Mouse (Mus musculus) heart, embryonic 11.5 days (tissue): ENCODE measurements at regions not wholly inside any gene's neighbourhood (a gene's known extent, or its start where the extent isn't known, plus 50 kb on each side); places are given as distances from the start of the nearest gene placed in this dataset.

Source experiments
- ATAC-seq: fragments of 200-750 bp; cut with Nextera tagmentation; replicated peaks from 2 replicates; pipeline ENCODE4 v1.8.0; 2017; ENCODE audit warnings: moderate library complexity; ENCODE audit not compliant: insufficient number of reproducible peaks, low FRiP score, low TSS enrichment
- H3K27ac ChIP-seq: fragments of 300-500 bp; sonication (generic); 2 replicates; pipeline ENCODE4 v1.5.1; 2014; ENCODE audit warnings: mild to moderate bottlenecking, low read depth, low read length
- H3K27me3 ChIP-seq: fragments of 300-500 bp; sonication (generic); 2 replicates; pipeline ENCODE4 v1.6.1; 2014; ENCODE audit warnings: mild to moderate bottlenecking, low read length, mixed read lengths; ENCODE audit not compliant: control insufficient read depth, insufficient read depth
- H3K36me3 ChIP-seq: fragments of 300-500 bp; sonication (generic); 2 replicates; pipeline ENCODE4 v1.6.1; 2014; ENCODE audit warnings: mild to moderate bottlenecking, low read length, moderate library complexity, mixed read lengths; ENCODE audit not compliant: control insufficient read depth, insufficient read depth
- H3K4me1 ChIP-seq: fragments of 300-500 bp; sonication (generic); 2 replicates; pipeline ENCODE4 v1.6.1; 2014; ENCODE audit warnings: low read length; ENCODE audit not compliant: control insufficient read depth, insufficient read depth
- H3K4me2 ChIP-seq: fragments of 300-500 bp; sonication (generic); 2 replicates; pipeline ENCODE4 v1.6.1; 2014; ENCODE audit warnings: mild to moderate bottlenecking, moderate library complexity
- H3K4me3 ChIP-seq: fragments of 300-500 bp; sonication (generic); 2 replicates; pipeline ENCODE4 v1.5.1; 2014; ENCODE audit warnings: low read depth, low read length
- H3K9ac ChIP-seq: fragments of 300-500 bp; sonication (generic); 2 replicates; pipeline ENCODE4 v1.6.1; 2014; ENCODE audit warnings: mild to moderate bottlenecking, low read depth, low read length, moderate library complexity
- H3K9me3 ChIP-seq: fragments of 300-500 bp; sonication (generic); replicated peaks from 2 replicates; pipeline ENCODE4 v1.6.1; 2016; ENCODE audit warnings: low read length; ENCODE audit not compliant: control insufficient read depth
- WGBS: fragments of 180-500 bp; shearing (Covaris S2); extraction: QIAGEN DNeasy Blood & Tissue Kit; methylation state at CpG from one replicate; pipeline ENCODE4 v1.1.7; 2014; ENCODE audit not compliant: insufficient replicate concordance; 5-methylcytosine and 5-hydroxymethylcytosine counted together

DNA sequence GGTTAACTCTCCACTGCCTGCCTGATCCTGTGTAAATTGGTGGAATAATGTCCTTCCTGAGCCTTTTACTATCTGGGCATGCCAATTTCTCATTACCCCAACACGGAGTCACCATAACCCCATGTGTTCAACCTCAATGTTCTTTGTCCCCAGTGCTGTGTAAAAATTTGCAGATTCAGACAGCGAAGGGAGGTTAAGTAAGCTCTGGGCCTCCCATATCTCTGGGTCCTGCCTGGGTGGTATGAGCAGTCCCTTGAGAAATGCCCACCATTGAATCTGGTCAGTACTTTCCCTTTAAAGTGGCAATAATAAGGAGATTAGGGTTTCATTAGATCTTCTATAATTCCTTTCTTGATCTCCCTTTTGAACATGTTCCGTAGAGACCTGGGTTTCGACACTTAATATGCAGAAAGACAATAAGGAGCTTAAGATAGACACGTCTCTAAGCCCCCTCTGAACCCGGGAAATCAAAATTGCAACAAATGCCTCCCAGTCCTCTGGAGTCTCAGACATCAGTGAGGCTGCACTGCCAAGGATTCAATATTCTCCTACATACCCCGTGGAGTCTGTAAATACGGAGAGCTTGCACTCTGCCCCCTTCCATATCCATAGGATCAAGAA is 279.0 kb upstream of the Apob start:
- no peaks in the 10 kb centered on the region for H3K4me1 ChIP-seq
- 75% methylated on average over 8 of the region's 8 CpGs for WGBS
- no peak for ATAC-seq
- no peaks in the 10 kb centered on the region for H3K9me3 ChIP-seq
- no peaks in the 10 kb centered on the region for H3K36me3 ChIP-seq
- no peaks in the 10 kb centered on the region for H3K27me3 ChIP-seq
- no peak overlapping the region for H3K27ac ChIP-seq
- H3K4me2 ChIP-seq, result no peak overlapping the region
- H3K4me3 ChIP-seq, result no peak overlapping the region
- H3K9ac ChIP-seq, result no peak overlapping the region

DNA sequence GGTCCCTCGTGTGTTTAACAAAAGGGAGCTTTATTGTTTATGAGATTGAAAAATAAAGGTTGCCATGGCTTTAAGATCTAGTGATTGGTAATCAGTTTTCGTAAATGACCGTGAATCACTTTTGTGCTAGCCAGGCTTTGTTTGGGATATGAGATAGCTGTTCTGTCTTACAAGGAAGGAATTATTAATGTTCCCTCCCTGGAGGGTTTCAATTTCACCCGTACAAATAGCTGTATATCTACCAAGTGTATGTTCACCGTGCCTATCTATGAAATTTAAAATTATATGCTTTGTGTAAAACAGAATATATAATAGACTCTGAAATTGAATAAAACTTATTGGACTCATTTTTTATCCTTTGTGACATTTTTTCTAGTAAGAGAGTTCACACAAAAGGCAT is 268.3 kb upstream of the Apob start:
- no peaks in the 10 kb centered on the region for H3K9me3 ChIP-seq
- ATAC-seq, result no peak
- H3K36me3 ChIP-seq, result no peaks in the 10 kb centered on the region
- no peaks in the 10 kb centered on the region for H3K4me1 ChIP-seq
- H3K4me3 ChIP-seq, result no peak overlapping the region
- 77% methylated on average over 5 of the region's 5 CpGs for WGBS
- no peak overlapping the region for H3K9ac ChIP-seq
- H3K4me2 ChIP-seq, result no peak overlapping the region
- H3K27ac ChIP-seq, result no peak overlapping the region
- H3K27me3 ChIP-seq, result no peaks in the 10 kb centered on the region

DNA sequence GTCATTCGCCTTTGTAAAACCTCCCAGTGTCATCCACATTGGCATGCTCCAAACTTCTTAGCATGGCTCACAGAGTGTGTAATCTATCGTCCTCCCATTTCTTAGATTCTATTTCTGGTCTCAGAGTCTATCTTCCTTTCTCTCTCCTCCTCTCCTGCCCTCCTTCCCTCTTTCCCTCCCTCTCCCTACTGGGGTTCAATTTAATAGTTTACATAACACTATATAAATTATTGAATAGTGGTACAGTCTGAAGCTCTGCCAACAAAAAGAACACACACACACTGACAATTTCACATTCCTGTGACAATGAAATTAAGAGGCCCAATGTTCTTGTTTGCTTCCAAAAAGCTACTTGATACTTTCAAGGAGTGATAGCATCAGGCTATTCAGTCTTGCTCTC is 267.6 kb upstream of the Apob start:
- Histone ChIP-seq H3K27me3 (no peaks in the 10 kb centered on the region), H3K27ac (no peak overlapping the region), H3K4me3 (no peak overlapping the region), H3K36me3 (no peaks in the 10 kb centered on the region), H3K4me1 (no peaks in the 10 kb centered on the region), H3K9me3 (no peaks in the 10 kb centered on the region), H3K4me2 (no peak overlapping the region), H3K9ac (no peak overlapping the region)
- WGBS, result 59% methylated on average over 2 of the region's 2 CpGs
- no peak for ATAC-seq

DNA sequence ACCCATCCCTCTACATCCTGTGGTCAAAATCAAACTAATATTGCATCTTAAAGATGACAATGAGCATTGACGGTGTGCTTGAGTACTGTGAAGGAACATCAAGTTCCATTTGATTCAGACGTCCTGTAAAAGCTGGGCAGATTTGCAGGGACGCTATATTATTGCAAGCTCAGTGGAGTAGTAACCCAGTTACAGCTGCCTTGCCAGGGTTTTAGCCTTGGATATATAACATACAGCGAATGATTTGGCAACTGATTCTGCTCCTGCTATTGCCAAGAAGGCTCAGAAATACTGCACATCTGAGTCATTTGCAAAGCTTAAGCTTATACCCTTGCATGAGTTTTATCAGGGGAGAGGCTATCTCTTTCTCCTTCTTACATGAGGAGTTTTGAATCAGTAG is 262.4 kb upstream of the Apob start:
- no peak overlapping the region for H3K4me2 ChIP-seq
- no peaks in the 10 kb centered on the region for H3K9me3 ChIP-seq
- no peak overlapping the region for H3K4me3 ChIP-seq
- WGBS, result 77% methylated on average over 4 of the region's 4 CpGs
- no peak overlapping the region for H3K27ac ChIP-seq
- H3K9ac ChIP-seq, result no peak overlapping the region
- ATAC-seq, result no peak
- H3K4me1 ChIP-seq, result no peaks in the 10 kb centered on the region
- no peaks in the 10 kb centered on the region for H3K36me3 ChIP-seq
- no peaks in the 10 kb centered on the region for H3K27me3 ChIP-seq

DNA sequence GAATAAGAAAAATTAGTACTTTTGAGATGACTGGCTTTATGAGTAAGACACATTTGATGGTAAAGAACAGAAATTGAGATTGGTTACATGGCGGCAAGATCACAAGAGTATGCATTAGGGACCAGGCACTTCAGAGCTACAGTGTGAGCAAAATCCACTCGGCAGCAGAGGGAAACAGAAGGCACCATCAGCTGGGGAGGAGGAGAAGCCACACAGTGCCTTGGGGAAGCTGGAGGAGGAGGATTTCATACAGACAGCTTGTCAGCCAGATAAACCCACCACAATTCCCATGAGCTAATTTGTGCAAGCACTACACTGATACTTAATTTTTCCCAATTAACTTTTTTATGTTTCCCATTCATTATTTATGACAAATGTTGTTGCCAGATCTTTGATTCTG is 258.9 kb upstream of the Apob start:
- Histone ChIP-seq H3K4me3 (no peak overlapping the region), H3K9ac (no peak overlapping the region), H3K4me1 (no peaks in the 10 kb centered on the region), H3K27me3 (no peaks in the 10 kb centered on the region), H3K27ac (no peak overlapping the region), H3K36me3 (no peaks in the 10 kb centered on the region), H3K9me3 (no peaks in the 10 kb centered on the region), H3K4me2 (no peak overlapping the region)
- WGBS, result 66% methylated on average over 2 of the region's 2 CpGs
- no peak for ATAC-seq

DNA sequence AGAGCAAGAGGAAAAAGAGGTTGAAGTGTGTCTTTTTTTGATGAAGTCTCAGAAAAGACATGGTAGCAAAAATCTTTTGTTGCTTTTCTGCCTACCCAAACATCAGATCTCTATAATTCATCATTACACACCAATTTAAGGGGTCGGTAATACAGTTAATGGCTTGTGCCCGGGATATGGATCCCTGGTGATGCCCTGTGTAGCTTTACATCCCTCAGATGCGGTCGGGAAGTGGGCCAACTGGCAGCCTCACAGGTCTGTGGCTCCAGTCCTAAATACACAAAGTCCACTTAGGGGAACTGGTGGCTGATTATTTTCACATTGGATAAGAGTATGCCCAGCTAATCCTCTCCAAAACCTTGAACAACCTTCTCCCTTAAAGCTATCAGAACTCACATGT is 258.4 kb upstream of the Apob start:
- H3K4me3 ChIP-seq, result no peak overlapping the region
- no peak overlapping the region for H3K4me2 ChIP-seq
- no peak overlapping the region for H3K27ac ChIP-seq
- H3K4me1 ChIP-seq, result no peaks in the 10 kb centered on the region
- WGBS, result 82% methylated on average over 4 of the region's 4 CpGs
- no peaks in the 10 kb centered on the region for H3K9me3 ChIP-seq
- H3K27me3 ChIP-seq, result no peaks in the 10 kb centered on the region
- no peak for ATAC-seq
- no peaks in the 10 kb centered on the region for H3K36me3 ChIP-seq
- H3K9ac ChIP-seq, result no peak overlapping the region

DNA sequence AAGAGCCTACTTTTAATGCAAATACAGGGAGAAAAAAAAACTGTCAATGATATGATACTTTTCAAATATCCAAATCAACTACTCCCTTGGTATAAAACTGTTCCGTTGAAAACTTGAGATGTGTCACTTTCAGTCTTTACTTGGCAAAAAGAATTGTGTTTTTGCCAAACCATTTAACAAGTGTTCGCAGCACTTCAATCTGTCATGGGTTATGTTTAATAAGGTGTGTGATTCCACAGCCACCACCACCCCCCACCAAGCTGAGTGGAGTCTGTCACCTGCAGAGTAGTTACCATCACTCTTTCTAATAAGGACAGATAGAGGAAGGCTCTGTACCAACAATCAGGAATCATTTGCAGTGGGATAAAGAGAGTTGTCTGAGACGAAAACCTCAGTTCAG is 252.5 kb upstream of the Apob start:
- Histone ChIP-seq H3K9ac (no peak overlapping the region), H3K27me3 (no peaks in the 10 kb centered on the region), H3K4me2 (no peak overlapping the region), H3K4me3 (no peak overlapping the region), H3K27ac (no peak overlapping the region), H3K4me1 (no peaks in the 10 kb centered on the region), H3K9me3 (no peaks in the 10 kb centered on the region), H3K36me3 (no peaks in the 10 kb centered on the region)
- 76% methylated on average over 3 of the region's 3 CpGs for WGBS
- ATAC-seq, result no peak

DNA sequence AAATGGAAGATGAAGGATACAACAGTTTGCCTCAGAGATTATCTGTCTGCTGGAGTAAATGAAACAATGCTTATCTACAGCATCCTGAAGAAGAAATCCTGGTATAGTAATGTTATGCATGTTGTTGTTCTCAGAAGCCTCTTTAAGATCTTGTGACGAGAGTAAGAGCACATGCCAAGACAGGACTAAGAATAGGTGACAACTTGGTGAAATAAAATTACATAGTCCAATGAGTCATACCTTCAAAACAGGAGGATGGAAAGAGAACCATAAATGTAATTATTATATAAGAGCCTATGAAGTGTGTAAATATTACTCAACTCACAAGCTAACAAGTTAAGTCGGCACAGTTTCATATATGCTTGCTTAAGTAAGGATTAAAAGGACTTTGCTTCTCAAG is 239.4 kb upstream of the Apob start:
- ATAC-seq, result no peak
- WGBS, result 84% methylated on average over 2 of the region's 2 CpGs
- Histone ChIP-seq H3K9ac (no peak overlapping the region), H3K9me3 (no peaks in the 10 kb centered on the region), H3K27ac (no peak overlapping the region), H3K4me2 (no peak overlapping the region), H3K36me3 (no peaks in the 10 kb centered on the region), H3K4me1 (no peaks in the 10 kb centered on the region), H3K27me3 (no peaks in the 10 kb centered on the region), H3K4me3 (no peak overlapping the region)

DNA sequence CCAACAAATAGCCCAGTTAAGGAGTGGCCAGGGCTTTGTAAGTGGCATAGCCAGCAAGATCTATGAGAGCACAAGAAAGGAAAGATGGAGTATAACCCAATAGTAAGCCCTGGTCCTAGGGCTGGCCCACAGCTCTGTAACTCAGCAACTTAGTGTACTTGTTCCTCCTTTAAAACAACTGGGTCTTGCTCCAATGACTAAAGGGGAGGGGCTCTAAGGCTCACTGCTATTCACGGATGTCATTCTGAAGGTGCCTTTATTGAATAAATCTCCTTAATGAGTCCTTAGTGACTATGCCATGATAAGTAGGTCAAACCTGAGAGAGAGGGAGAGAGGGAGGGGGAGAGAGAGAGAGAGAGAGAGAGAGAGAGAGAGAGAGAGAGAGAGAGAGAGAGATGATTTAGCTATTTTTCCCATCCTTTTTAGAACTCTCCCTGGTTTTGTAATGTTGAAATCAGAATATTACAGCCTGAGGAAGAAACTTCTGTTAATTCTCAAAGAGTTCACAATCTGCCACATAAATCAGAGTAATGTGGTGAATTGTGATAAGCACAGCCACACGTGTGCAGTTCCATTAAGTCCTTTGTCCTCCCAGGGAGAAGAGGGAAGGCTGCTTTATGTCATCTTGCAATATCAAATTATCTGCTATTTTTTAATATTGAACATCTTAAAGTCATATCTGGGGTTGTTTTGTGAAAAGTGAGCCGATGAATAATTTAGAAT is 238.7 kb upstream of the Apob start:
- Histone ChIP-seq H3K9ac (no peak overlapping the region), H3K4me2 (no peak overlapping the region), H3K27ac (no peak overlapping the region), H3K36me3 (no peaks in the 10 kb centered on the region), H3K4me1 (no peaks in the 10 kb centered on the region), H3K4me3 (no peak overlapping the region), H3K9me3 (no peaks in the 10 kb centered on the region), H3K27me3 (no peaks in the 10 kb centered on the region)
- ATAC-seq, result no peak
- 68% methylated on average over 3 of the region's 3 CpGs for WGBS
